Mouse (Mus musculus) lung, postnatal 0 days (tissue): Measurements from ENCODE around the gene Arpc4.

Experiments used
- CTCF ChIP-seq: IDR thresholded peaks from 2 replicates; pipeline ENCODE4 v1.5.1; 2016; ENCODE audit warnings: antibody characterized with exemption, mild to moderate bottlenecking
- EP300 ChIP-seq: IDR thresholded peaks from 2 replicates; pipeline ENCODE4 v1.6.1; 2016; ENCODE audit warnings: antibody characterized with exemption, mild to moderate bottlenecking, control low read depth

- TF ChIP-seq CTCF (no peak), EP300 (no peak)
Measured at GRCm38 (mm10) chr6:113351653-113352052, 26.3 kb upstream of the Arpc4 start.
